Mouse (Mus musculus) urinary bladder, postnatal 25 days (tissue): Measurements from ENCODE around the gene Ntm.
A peak's percentile ranks its signal among the peaks of the same experiment; 100 is the strongest.

ENCODE experiments used
- DNase-seq: peaks from one replicate; pipeline ENCODE4 v3.0.0; 2022; ENCODE audit warnings: low spot score

Gene Ntm

GRCm38 (mm10) chr9:29962978-29963377 lies at the start of gene Ntm:
TSS of gene Ntm (minus strand) at chr9:29963141.
- DNase-seq: no peak

- no peak for DNase-seq
These were observed 42.8 kb upstream of the Ntm start for GRCm38 (mm10) chr9:30005701-30006100.

- peak; percentile 69 for DNase-seq
These were observed 40.7 kb upstream of the Ntm start for GRCm38 (mm10) chr9:30003612-30004011.

GRCm38 (mm10) chr9:29981177-29981915 lies 18.4 kb upstream of the Ntm start:
- no peak for DNase-seq

- DNase-seq: no peak
These were observed 730 bp downstream of the Ntm start for GRCm38 (mm10) chr9:29961954-29962867.

GRCm38 (mm10) chr9:29961512-29961911 lies 1.4 kb downstream of the Ntm start:
- no peak for DNase-seq

- DNase-seq: no peak
These were observed 2.2 kb downstream of the Ntm start for GRCm38 (mm10) chr9:29960741-29961140.

- no peak for DNase-seq
These were observed 2.7 kb downstream of the Ntm start for GRCm38 (mm10) chr9:29960236-29960635.

GRCm38 (mm10) chr9:29956936-29957335 lies 6.0 kb downstream of the Ntm start:
- no peak for DNase-seq

GRCm38 (mm10) chr9:29954031-29954430 lies 8.9 kb downstream of the Ntm start:
- no peak for DNase-seq

- DNase-seq: no peak
These were observed 13.9 kb downstream of the Ntm start for GRCm38 (mm10) chr9:29949041-29949440.

GRCm38 (mm10) chr9:29943209-29944070 lies 19.5 kb downstream of the Ntm start:
- DNase-seq: no peak

GRCm38 (mm10) chr9:29942183-29942952 lies 20.6 kb downstream of the Ntm start:
- no peak for DNase-seq

GRCm38 (mm10) chr9:29939517-29940034 lies 23.4 kb downstream of the Ntm start:
- DNase-seq: no peak

- no peak for DNase-seq
These were observed 34.1 kb downstream of the Ntm start for GRCm38 (mm10) chr9:29928796-29929195.

GRCm38 (mm10) chr9:29925382-29925781 lies 37.6 kb downstream of the Ntm start:
- DNase-seq: no peak

GRCm38 (mm10) chr9:29898406-29899054 lies 64.4 kb downstream of the Ntm start:
- DNase-seq: no peak

- no peak for DNase-seq
These were observed 65.5 kb downstream of the Ntm start for GRCm38 (mm10) chr9:29897448-29897847.

GRCm38 (mm10) chr9:29892792-29893191 lies 70.1 kb downstream of the Ntm start:
- DNase-seq: no peak

GRCm38 (mm10) chr9:29888712-29889111 lies 74.2 kb downstream of the Ntm start:
- no peak for DNase-seq

- no peak for DNase-seq
These were observed 75.0 kb downstream of the Ntm start for GRCm38 (mm10) chr9:29887924-29888323.
